Mouse (Mus musculus) cerebellum, adult 2 months (tissue): ENCODE results near the gene Nudt4.

Experiments used
- CTCF ChIP-seq: fragments of 200-500 bp; IDR thresholded peaks from 2 replicates; pipeline ENCODE4 v1.5.1; 2011; ENCODE audit warnings: low read depth, mild to moderate bottlenecking, control low read depth, low read length, moderate library complexity, borderline replicate concordance; ENCODE audit not compliant: insufficient read depth
- POLR2A ChIP-seq: fragments of 200-500 bp; IDR thresholded peaks from 2 replicates; pipeline ENCODE4 v1.6.1; 2011; ENCODE audit warnings: low read length, control low read depth, borderline replicate concordance; ENCODE audit not compliant: insufficient read depth

DNA sequence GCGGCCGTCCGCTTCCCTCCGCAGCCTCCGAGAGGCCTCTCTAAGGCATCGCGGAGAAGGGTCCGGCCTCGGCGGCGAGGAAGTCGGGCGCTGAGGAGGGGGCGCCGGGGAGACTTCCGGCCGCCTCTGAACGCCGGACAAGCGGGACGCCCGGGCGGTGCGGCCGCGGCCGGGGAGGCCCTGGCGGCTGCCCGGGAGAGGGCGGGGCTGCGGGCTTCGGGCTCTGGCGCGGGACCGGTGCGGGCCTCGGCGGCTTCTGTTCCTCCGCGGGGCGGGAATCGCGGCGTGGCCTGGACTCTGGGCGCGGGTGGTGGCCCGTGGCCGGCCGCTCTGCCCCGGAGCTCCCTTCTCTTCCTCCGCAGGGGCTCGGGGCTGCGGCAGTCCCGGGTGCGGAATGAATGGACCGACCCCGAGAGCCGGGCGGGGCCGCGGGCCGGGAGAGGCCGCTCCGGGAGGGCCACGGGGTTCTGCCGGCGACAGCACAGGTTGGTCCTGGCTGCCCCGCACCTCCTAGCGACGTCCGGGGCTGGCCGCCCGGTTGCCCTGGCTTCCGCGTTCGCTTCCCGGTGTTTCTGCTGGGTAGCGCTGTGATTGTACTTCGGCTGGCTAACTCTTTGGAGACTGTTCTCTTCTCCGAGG is 48.5 kb downstream of the Nudt4 start:
- no peak for TF ChIP-seq CTCF
- TF ChIP-seq POLR2A, result no peak
